Mouse (Mus musculus) ovary, postnatal 10 days (tissue): Measurements from ENCODE around the gene Hpse2.

Source experiments
- DNase-seq: peaks from one replicate; pipeline ENCODE4 v3.0.0; 2022; ENCODE audit warnings: low spot score

Hpse2 gene

DNA sequence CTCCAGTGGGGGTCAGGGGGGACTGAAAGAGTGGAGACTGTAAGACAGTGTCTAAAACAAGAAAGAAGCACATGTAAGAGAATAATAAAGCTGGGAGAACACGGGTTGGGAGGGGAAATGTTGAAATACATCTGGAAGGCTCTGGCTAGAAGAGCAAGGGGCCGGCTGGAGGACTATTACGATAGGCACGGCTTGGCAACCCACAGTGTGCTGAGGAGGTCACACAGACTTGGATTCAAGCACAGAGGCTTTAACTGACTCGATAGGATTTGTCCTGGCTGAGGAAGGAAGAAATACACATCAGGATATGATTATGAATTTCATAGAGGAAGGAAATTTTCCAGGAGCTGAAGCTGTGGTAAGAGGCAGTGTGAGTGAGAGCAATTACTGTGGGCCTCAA is 414.4 kb downstream of the Hpse2 start:
- no peak for DNase-seq

DNA sequence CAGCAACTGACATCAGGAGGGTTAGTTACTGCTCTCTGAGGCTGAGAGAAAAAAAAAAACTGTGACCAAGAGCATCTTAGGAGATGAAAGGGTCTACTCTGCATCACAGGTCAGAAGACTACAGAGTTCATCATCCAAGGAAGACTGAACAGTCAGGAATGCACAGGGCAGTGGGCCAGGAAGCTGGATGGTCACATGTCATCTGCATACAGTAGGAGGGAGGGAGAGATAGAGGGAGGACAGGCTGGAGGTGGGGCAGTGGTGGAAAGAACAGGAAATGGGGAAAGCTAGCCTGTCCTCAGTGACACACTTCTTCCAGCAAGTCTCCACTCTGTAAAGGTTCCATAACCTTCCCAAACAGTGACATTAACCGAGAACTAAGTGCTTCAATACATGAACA is 423.0 kb downstream of the Hpse2 start:
- no peak for DNase-seq

DNA sequence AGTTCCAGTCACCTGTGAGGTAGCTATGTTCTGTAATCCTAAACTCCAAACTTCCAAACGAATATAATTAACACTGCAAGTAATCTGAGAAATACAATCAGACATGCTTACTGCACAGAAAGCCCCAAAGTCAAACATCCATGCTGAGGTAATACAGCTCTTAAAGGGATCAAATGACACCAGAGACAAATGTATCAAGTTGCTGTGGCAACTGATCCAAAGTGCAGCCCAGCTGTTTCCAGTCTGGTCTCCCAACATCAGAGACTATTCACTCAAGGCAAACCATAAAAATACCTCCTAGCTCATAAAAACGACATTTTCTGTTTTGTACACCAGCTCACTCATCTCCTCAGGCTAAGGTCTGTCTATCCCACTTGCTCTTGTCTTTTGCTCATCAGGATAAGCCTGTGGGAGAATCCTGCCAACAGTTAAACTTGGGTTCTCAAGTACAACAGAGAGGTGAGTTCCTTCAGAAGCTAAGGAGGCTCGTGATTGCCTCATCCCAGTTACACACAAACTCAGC is 440.0 kb downstream of the Hpse2 start:
- no peak for DNase-seq

DNA sequence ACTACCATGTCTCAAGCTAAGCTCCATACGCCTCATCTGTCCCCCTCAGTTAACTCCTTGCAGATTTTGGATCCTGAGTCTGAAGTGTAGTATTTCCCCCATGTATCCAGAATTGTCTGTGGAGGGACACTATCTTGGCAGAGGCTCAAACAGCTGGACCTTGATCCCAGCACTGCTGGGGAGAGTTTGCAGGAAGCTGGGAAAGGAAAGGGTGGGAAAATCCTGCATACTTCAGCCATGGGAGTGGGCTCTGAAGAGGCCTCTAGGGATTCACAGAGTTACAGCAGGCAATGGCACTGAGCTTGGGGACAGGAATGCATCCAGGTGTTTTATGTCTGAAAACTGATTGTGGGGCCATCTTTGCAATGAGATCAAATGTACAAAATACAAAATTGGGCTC is 450.6 kb downstream of the Hpse2 start:
- DNase-seq, result no peak

DNA sequence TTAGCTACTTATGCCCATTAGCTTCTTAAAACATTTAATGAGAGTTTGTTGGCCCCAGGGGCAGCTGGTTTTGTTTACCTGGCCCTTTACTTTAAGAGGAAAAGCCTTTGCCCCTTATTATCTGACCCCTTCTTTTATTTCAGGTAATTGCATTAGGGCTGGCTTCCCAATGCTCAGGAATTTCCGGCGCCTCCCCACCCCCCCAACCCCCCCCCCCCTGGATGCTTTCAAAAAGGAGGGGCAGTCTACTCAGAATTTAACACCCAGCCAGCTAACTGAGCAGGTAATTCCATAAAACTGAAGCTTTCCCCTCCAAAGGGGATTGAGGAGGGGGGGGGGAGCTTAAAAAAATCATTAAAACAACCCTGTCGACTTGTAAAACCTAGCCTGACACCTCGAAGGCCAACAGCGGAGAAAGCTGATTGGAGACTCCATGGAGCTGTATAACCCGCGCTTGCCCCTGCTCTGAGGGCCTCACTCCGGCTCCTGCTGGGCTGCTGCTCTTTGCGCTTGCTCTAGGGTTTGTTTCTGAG is 451.4 kb downstream of the Hpse2 start:
- DNase-seq, result no peak

DNA sequence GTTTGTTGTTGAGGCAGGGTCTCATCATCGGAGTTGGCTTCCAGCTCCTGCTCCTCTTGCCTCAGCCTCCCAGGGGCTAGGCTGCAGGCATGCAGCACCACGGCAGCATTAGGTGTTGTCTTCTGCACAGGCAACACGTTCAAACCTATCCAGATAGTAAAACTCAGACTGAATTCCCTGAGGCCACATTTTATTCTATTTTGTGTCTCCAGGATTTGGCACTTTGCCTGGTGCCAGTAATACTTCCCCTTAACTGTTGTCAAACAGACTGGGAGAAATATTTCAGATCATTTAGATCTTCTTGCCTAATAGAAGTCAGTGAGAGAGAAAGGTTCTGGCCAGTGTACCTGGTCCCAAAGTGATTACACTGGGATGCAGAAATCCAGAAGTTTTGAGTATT is 458.5 kb downstream of the Hpse2 start:
- no peak for DNase-seq

DNA sequence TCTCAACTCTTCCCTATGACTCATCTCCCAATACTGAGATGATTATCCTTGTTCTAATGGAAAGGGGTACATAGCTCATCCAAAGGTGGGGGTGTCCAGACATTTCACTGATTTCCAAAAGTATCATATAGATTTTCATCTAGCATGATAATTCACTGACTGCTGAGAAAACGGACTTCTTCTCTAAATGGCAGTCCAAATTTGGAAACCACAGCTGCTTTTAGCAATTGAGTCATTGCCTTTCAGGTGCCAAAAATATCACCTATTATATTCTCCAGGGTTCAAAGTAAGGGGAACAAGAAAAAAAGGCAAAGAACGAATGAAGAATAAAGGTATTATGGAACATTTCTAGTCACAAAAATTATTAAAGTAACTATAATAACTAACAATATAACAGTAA is 459.9 kb downstream of the Hpse2 start:
- DNase-seq, result no peak

DNA sequence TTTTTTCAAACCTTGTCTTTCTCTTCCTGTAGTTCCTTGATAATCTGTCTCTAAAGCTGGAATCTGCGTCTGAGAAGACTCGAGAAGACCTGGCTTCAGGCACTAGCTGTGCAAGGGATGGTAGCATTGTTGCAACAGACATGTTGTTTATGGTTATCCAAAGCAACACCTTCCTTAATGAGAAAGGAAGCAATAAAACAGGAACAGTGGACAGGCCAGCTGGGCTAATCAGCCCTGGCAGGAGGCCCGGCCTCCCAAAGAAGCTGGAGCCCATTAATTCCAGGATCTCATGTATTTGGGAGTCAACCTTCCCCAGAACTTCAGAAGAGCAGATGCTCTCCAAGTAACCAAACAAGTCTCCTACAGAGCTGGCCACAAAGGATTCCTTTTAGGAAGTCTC is 465.5 kb downstream of the Hpse2 start:
- DNase-seq, result peak; percentile 18

DNA sequence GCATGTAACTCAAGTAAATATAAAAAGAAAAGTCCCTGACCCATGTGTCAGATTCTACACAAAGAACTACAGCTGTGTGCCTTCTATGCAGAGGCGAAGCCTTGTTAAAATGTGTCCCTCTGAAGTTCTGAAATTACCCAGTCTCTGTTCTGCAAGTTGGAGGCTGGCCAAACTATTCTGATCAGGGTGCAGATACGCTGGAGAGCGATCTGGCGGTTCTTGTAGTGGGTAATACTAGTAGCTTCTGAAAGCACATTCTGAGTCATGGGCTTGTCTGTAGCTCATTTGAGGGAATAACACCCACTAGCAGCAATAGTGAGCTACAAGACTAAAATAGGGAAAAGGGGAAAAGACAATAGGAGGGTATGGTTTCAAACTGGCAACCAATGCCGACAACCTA is 474.5 kb downstream of the Hpse2 start:
- no peak for DNase-seq

DNA sequence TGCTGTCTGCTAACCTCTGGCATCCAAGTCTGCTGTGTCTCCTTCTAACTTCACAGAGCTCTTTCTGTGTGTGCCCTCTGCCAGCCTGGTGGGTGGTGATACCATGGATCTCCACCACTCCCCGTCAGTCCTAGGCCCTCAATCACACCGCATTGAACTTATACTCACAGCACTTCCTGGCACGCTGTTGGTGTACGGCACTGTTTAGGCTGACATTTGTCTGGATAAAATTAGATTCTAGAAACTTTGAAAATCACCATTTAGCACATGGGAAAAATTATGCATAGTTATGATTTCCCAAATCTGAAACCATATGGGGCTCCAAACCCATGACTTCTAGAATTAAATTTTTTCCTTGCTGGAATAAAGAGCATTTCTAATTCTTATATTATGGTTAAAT is 478.4 kb downstream of the Hpse2 start:
- DNase-seq, result no peak

DNA sequence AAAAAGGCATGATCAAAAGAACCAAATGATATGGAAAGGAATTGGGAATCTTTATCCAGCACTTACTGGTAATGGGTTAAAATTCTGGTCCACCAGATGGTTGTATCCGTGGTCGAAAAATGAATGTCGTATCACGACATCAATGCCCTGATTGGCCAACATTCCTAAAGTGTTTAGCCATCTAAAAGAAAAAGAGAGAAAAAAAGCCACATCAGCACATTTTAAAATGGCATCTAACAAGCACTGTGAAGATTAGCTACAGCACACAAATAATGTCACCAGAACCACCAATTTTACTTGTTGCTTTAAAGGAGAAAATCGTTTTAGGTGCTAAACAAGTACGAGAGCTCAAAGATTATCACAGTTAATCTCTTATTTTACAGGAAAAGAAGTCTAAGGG is 479.6 kb downstream of the Hpse2 start:
- DNase-seq, result no peak

DNA sequence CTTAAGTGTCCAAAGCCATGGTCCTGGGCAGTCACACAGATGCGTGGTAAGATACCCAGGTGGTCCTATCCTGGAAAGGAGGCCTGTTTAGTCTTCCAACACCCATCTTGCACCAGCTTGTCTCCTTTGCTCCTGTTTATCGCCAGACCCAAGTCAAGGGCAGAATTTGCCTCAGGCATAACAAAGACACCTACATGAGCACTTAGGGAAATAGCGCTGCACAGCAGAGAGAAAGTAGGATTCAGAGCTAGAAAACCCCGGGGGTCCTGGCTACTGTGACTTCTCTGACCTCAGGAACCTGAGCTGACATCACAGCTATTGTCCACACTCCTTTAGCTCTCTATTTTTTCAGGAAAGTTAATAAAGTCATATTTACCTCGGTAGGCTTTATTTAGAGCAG is 481.8 kb downstream of the Hpse2 start:
- DNase-seq, result no peak

DNA sequence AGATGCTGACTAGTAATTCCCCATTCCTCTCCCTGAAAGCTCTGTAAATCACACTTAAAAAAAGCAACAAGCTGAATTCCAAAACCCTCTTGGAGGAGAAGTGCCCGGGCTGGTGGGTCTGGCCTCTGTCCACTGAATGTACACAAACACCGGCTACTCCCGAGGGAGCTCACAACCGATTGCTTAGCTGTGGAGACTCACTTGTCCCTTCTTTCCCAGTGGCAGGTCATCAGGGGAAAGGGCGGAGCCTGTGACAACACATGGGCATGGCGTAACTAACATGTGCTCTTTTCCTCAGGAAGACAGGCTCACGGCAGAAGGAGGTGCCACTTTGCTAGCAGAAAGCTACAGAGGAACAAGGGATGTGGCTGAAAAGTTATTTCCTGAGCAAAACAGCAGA is 483.4 kb downstream of the Hpse2 start:
- DNase-seq, result no peak

DNA sequence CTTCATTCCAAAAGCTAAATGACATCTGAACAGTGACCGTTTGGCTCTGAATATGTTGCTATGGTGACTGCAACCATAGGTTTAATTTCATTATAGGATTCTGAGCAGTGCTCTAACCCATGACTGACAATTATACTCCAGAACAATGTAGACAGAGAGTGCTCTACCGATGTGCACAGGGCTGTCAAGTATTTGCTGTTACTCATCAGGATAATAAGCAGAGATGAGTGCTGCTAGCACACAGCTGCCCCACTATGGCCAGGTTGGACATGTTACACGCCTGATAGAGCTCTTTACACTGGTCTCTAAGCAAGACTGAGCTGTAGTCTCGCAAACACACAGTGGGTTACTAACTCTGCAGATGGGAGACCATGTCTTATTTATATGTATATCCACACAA is 483.9 kb downstream of the Hpse2 start:
- no peak for DNase-seq

DNA sequence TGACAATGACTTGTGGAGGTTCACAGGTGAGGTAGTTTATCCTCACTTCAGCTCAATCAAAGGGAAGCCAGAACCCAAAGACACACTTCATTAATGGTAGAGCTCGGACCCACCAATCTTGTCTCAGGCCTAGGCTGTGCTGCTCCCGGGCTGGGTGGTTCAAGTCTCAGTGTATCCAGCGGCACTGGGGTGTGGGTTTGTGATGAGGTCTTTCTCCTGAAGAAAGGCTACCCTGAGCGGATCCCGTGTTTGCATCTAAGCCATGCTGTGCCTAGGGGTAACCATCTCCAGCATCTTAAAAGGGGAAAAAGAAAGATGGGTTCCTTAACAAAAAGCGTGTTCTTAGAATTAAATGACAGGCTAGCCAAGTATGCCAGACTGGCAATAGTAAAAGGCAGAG is 484.3 kb downstream of the Hpse2 start:
- DNase-seq, result no peak

DNA sequence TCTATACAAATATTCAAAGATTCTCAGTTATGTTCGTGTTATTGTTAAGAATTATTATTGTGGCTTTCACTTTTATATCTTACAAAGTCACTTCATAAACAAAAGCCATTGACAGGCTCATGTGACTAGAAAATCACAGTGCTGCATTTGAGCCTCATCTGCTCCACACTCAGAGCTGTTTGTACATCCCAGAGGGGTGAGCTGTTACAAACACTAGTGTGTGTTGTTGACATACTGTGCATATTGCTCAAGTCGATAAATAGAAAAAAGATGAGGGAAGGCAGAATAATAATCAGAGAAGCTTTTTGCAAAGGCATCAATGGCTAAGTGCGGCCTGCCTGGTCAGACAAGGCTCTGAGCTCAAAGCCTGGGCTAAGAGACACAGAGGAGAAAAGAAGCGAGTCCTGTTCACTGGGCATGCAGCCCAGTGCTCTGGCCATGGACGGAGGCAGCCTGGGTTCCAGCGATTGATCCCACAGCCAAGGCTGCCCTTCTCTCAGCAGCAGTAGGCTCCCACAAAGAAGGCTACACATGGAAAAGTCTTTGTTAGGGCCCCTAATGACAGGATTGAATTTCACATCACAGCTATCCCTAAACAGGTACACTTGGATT is 485.6 kb downstream of the Hpse2 start:
- DNase-seq, result no peak

DNA sequence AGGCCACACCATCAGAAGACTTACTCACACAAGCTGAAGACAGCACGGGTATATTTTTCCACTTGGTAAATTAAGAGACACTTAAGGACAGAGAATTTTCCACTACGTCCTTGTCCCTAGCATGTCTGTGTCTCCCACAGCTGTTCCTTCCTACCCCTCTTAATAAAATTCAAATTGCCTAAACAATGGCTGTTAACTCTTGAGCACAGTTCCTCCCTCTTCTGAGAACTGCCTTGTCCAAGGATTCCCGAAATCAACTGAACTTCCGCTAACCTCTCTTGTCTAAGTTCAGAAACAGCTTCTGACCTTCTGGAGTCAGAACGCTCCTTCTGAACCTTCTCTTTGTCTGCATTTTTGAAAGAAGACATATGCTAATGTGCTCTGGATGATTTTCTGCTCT is 496.6 kb downstream of the Hpse2 start:
- no peak for DNase-seq

DNA sequence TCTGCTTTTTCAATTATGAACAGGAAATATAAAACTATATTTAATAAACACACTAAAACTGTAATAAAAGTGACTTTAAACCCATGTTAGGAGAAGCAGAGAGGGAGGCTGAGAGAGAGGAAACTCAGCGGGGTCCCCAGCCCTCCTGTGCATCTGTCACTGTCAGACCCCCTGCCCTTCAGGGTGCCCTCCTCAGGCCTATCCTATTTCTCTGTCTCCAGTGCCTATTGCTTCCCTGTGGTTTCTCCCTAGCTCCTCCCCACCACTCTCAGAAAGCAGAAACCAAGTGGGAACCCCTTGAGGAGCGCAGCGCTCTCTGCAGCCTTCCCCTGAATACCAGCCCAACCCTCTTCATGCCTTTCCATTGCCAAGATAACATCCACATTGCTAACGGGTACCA is 510.5 kb downstream of the Hpse2 start:
- no peak for DNase-seq

DNA sequence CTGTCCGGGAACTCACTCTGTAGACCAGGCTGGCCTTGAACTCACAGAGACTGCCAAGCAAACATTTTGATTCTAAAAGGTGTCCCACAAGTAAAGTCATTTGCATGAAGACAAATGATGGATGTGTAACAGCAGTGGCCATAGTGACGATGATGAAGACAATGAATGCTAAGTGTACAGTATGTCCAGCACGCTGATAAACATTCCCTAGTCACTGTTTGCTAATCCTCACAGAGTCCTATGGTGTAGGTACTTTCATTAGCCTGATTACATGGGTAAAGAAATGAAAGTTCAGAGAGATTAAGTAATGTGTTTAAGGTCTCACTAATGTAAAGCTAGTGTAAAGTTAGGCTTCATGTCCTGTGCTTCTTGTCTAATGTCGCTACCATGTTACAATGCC is 511.6 kb downstream of the Hpse2 start:
- DNase-seq, result no peak

DNA sequence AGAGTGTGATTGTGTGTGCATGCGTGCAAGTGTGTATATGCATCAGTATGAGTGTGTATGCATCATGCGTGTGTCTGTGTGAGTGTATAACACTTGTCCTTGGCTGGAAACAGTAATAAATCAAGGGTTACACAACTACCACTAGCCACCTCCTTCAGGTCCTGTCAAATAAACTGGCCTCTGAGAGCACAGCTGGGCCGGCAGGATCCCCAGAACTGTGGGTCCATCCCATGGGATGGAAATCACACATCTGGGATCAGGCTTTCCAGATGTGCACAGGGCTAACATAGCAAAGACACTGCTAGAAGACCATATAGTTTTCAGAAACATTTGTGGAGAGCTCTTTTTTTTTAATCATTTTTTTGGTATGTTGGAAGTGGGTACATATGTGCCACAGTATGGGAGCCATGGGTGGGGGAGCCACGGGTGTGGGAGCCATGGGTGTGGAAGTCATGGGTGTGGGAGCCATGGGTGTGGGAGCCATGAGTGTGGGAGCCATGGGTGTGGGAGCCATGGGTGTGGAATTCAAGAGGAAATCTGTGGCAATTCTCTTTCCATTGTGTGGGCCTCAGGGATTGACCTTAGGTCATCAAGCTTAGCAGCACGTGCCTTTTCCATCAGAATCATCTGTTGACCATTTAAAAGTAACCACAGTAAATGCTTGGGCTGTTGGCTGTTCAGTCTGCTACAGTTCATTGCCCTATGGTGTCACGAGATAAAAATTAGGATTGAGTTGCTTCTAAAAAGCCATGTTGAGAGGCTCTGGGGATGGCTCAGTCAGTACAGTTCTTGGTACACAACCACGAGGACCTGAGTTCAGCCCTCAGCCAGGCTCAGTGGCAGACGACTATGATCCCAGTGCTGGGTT is 518.3 kb downstream of the Hpse2 start:
- DNase-seq, result no peak

DNA sequence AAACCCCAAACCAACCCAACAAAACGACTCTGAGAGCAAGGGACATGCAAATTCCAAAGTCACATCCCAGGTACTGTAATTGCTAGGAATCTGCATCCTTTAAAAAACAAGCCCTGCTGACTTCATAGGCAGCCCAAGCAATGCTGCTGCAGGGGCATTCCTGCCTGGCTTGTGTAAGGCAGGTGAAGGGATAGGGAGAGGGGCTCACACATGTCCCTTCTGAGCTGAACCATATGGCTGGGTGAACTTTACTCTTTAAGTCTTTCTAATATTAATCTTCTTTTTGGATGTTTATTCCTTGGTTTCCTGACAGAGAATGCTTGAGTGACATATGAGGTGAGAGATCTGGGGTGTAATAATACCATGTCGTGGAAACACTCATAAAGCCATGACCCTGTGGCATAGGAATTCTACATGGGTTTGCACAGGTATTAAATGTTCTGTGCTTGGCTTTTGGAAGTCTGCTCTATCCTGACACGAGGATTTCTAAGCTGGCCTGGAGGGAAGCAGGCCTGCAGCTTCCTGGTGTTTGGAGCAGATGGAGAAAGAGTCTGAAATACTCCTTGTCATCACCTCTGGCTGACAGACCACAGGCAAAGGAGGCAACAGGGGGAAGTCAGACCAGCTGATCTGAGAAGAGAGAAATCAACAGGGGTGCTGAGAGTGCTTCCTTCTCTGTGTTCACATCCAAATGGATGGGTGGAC is 519.0 kb downstream of the Hpse2 start:
- no peak for DNase-seq

DNA sequence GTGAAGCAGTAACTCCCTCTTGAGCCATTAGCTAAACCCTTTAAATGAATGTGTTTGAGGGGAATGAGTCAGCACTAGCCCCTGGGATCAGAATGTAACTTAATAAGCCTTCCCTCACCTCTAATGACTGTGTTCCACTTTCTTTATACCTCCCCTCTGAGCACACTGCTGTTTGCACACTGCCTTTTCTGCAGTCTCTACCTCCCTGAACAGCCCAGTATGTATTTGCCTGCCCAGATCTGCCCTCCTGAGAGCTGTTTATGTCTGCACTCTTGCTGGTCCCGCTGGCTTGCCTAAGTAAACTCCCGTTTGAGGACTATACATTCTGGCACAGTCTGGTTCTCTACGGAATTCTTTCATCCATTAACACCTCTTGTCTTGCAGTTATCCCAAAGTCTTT is 525.1 kb downstream of the Hpse2 start:
- no peak for DNase-seq

DNA sequence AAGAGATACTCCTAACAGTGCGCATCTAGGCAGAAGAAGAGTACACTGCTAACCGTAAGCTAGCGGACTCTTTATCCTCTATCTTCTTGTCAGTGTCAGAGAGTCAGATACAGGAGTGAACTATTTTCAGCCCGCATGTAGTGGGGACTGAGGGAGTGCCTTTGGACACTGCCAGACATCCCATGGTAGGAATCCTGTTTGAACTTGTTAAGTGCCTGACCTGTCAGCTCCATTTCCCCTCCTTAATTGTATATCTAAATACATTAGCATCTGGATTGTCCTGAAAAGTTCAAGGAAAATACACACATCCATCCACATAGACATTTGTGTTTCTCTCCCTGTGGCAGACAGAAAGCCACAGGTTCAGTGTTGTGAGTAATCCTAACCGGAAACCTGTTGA is 531.1 kb downstream of the Hpse2 start:
- DNase-seq, result no peak
